In genomic region chrX:12067031-12067430, GRCm38 (mm10) we compare ENCODE assay signal across 13 mouse cellular contexts.
DNase-seq lines count a peak whose midpoint lies in the region; ATAC-seq and TF ChIP-seq lines count a peak whose summit lies in the region.
"Had no signal": no experiment of that assay in that cellular context is flagged by ENCODE, and none has a peak within 500 bp of the region (broad histone marks: within the 10 kb centered on the region; RNA-seq: fewer than 3 reads in every experiment).

No protein-coding gene starts in this region.

- no peak for TF ChIP-seq CTCF in E14TG2a.4 (conservative IDR thresholded peaks at IDR 0.05; ENCODE audit: low read length)
- no peak for TF ChIP-seq CTCF in gastrocnemius, adult 2 months (IDR thresholded peaks at IDR 0.05)

- no peak overlapping the region for H3K9ac ChIP-seq in heart, embryonic 11.5 days (ENCODE audit: low read depth, low read length)
- no peak overlapping the region for H3K9ac ChIP-seq in forebrain, embryonic 11.5 days (ENCODE audit: low read length)
- H3K9ac ChIP-seq: liver, embryonic 15.5 days had no signal

- no peaks in the 10 kb centered on the region for H3K9me3 ChIP-seq in heart, embryonic 11.5 days (replicated peaks; ENCODE audit: control insufficient read depth, low read length)
- no peaks in the 10 kb centered on the region for H3K9me3 ChIP-seq in E14TG2a.4 (ENCODE audit: low read length)
- H3K9me3 ChIP-seq in forebrain, embryonic 11.5 days (ENCODE audit: control insufficient read depth, low read length): no peaks in the 10 kb centered on the region
- H3K9me3 ChIP-seq in limb, embryonic 10.5 days (replicated peaks): no peaks in the 10 kb centered on the region
- H3K9me3 ChIP-seq: liver, embryonic 15.5 days had no signal

- peak overlapping the region; percentile 17 for H3K4me2 ChIP-seq in heart, embryonic 11.5 days
- H3K4me2 ChIP-seq in forebrain, embryonic 11.5 days (ENCODE audit: low read depth, low read length, severe bottlenecking): peak overlapping the region; percentile 25; the same call in 1 of the 2 replicates
- H3K4me2 ChIP-seq: liver, embryonic 15.5 days had no signal

- no peak overlapping the region for H3K4me3 ChIP-seq in heart, embryonic 11.5 days (ENCODE audit: low read depth, low read length)
- peak overlapping the region; percentile 37 for H3K4me3 ChIP-seq in E14TG2a.4 (replicated peaks; ENCODE audit: low read length)
- H3K4me3 ChIP-seq in forebrain, embryonic 11.5 days (ENCODE audit: low read depth, low read length): no peak overlapping the region
- peak overlapping the region; percentile 10; the same call in 1 of the 2 replicates for H3K4me3 ChIP-seq in limb, embryonic 10.5 days
- no peak overlapping the region for H3K4me3 ChIP-seq in gastrocnemius, adult 2 months
- H3K4me3 ChIP-seq: liver, embryonic 15.5 days had no signal

- peaks cover 70% of the 10 kb centered on the region for H3K4me1 ChIP-seq in heart, embryonic 11.5 days (ENCODE audit: control insufficient read depth, insufficient read depth, low read length)
- peaks cover 88% of the 10 kb centered on the region for H3K4me1 ChIP-seq in E14TG2a.4 (replicated peaks; ENCODE audit: low read depth, low read length)
- H3K4me1 ChIP-seq in forebrain, embryonic 11.5 days (replicated peaks; ENCODE audit: control insufficient read depth, insufficient read depth, low read length): peaks cover 44% of the 10 kb centered on the region
- H3K4me1 ChIP-seq in limb, embryonic 10.5 days: peaks cover 98% of the 10 kb centered on the region

- peaks cover 55% of the 10 kb centered on the region for H3K27me3 ChIP-seq in heart, embryonic 11.5 days (ENCODE audit: control insufficient read depth, insufficient read depth, low read length)
- peaks cover 40% of the 10 kb centered on the region for H3K27me3 ChIP-seq in E14TG2a.4 (ENCODE audit: insufficient read depth, low read length)
- peaks cover 25% of the 10 kb centered on the region for H3K27me3 ChIP-seq in forebrain, embryonic 11.5 days (ENCODE audit: control insufficient read depth, insufficient read depth, low read length)
- H3K27me3 ChIP-seq in limb, embryonic 10.5 days (ENCODE audit: low read depth, poor library complexity, severe bottlenecking): peaks cover 100% of the 10 kb centered on the region

- intact Hi-C loops in gastrocnemius, adult 2 months (cut with DNase I): no loop called here

- 4% methylated on average over 6 of the region's 6 CpGs for WGBS in heart, embryonic 11.5 days (ENCODE audit: insufficient replicate concordance)
- 4% methylated on average over 6 of the region's 6 CpGs for WGBS in forebrain, embryonic 11.5 days
- 6% methylated on average over 6 of the region's 6 CpGs for WGBS in limb, embryonic 10.5 days

- no peak overlapping the region for H3K27ac ChIP-seq in heart, embryonic 11.5 days (ENCODE audit: low read depth, low read length)
- no peak overlapping the region for H3K27ac ChIP-seq in forebrain, embryonic 11.5 days (ENCODE audit: low read depth, low read length)
- H3K27ac ChIP-seq in limb, embryonic 10.5 days: 0 out of 2 replicates have a peak overlapping the region, but pooled peaks have one; percentile 30
- no peak overlapping the region for H3K27ac ChIP-seq in gastrocnemius, adult 2 months
- H3K27ac ChIP-seq: liver, embryonic 15.5 days had no signal

- DNase-seq in heart, postnatal 4 days: no peak
- DNase-seq in forebrain, embryonic 11.5 days (ENCODE audit: low spot score): no peak
- no peak for DNase-seq in limb, embryonic 10.5 days (ENCODE audit: low spot score)
- no peak for DNase-seq in gastrocnemius, adult 2 months
- DNase-seq in frontal cortex, postnatal 14 days (ENCODE audit: low spot score in 2 of 2): no peak
- DNase-seq: cerebellum, postnatal 10 days; kidney, adult 8-10 months; retina, postnatal 1 day had no signal

- no peaks in the 10 kb centered on the region for H3K36me3 ChIP-seq in heart, embryonic 11.5 days (ENCODE audit: control insufficient read depth, insufficient read depth, low read length)
- H3K36me3 ChIP-seq in E14TG2a.4 (ENCODE audit: insufficient read depth, low read length): no peaks in the 10 kb centered on the region
- H3K36me3 ChIP-seq in forebrain, embryonic 11.5 days (ENCODE audit: control insufficient read depth, insufficient read depth, low read length): no peaks in the 10 kb centered on the region
- no peaks in the 10 kb centered on the region for H3K36me3 ChIP-seq in limb, embryonic 10.5 days
- H3K36me3 ChIP-seq: liver, embryonic 15.5 days had no signal

- ATAC-seq in heart, embryonic 11.5 days (replicated peaks; ENCODE audit: insufficient number of reproducible peaks, low FRiP score, low TSS enrichment): no peak
- ATAC-seq in forebrain, embryonic 11.5 days (replicated peaks; ENCODE audit: low FRiP score): no peak
- ATAC-seq in inflammation-experienced regulatory T-cells, adult 6 months: no peak
- ATAC-seq: Patski had no signal

Comparison
In these comparisons a context has a peak if more than half of its experiments do, and no peak if none do; other contexts are left out.
1. H3K4me3 ChIP-seq: peak in E14TG2a.4 (single experiment) and limb, embryonic 10.5 days (single experiment); none in heart, embryonic 11.5 days (single experiment), forebrain, embryonic 11.5 days (single experiment) and gastrocnemius, adult 2 months (single experiment).